Mouse (Mus musculus) right cerebral cortex, adult 2 months (tissue): Measurements from ENCODE around the gene Vmp1.

ENCODE experiments used
- DNase-seq, 2 experiments: peaks; one replicate each; pipeline ENCODE4 v3.0.0; 2021 to 2022; ENCODE audit warnings: low spot score in 2 of 2

The Vmp1 gene

GRCm38 (mm10) chr11:86602116-86602515 lies 81.5 kb downstream of the Vmp1 start:
- DNase-seq, result no peak

- DNase-seq, result no peak
Measured at GRCm38 (mm10) chr11:86600209-86600557, 83.5 kb downstream of the Vmp1 start.

GRCm38 (mm10) chr11:86599378-86600208 lies 84.0 kb downstream of the Vmp1 start:
- DNase-seq, result no peak

GRCm38 (mm10) chr11:86598572-86598971 lies 85.1 kb downstream of the Vmp1 start:
- no peak for DNase-seq

GRCm38 (mm10) chr11:86598154-86598553 lies 85.5 kb downstream of the Vmp1 start:
- no peak for DNase-seq

- no peak for DNase-seq
Measured at GRCm38 (mm10) chr11:86596976-86597375, 86.7 kb downstream of the Vmp1 start.

- no peak for DNase-seq
Measured at GRCm38 (mm10) chr11:86596187-86596960, 87.3 kb downstream of the Vmp1 start.

- no peak for DNase-seq
Measured at GRCm38 (mm10) chr11:86595366-86595765, 88.3 kb downstream of the Vmp1 start.

- DNase-seq, result no peak
Measured at GRCm38 (mm10) chr11:86594188-86594876, 89.3 kb downstream of the Vmp1 start.

GRCm38 (mm10) chr11:86593443-86593842 lies 90.2 kb downstream of the Vmp1 start:
- DNase-seq, result no peak

- DNase-seq, result no peak
Measured at GRCm38 (mm10) chr11:86592993-86593392, 90.6 kb downstream of the Vmp1 start.

- no peak for DNase-seq
Measured at GRCm38 (mm10) chr11:86591931-86592616, 91.6 kb downstream of the Vmp1 start.

- DNase-seq, result no peak
Measured at GRCm38 (mm10) chr11:86591301-86591845, 92.3 kb downstream of the Vmp1 start.

GRCm38 (mm10) chr11:86590579-86590978 lies 93.1 kb downstream of the Vmp1 start:
- peak in 1 of 2 experiments; percentile 50 for DNase-seq

- no peak for DNase-seq
Measured at GRCm38 (mm10) chr11:86590066-86590465, 93.6 kb downstream of the Vmp1 start.

GRCm38 (mm10) chr11:86588583-86589298 lies 94.9 kb downstream of the Vmp1 start:
- no peak for DNase-seq

- DNase-seq, result no peak
Measured at GRCm38 (mm10) chr11:86587830-86588229, 95.8 kb downstream of the Vmp1 start.

- no peak for DNase-seq
Measured at GRCm38 (mm10) chr11:86586868-86587792, 96.5 kb downstream of the Vmp1 start.

GRCm38 (mm10) chr11:86586177-86586867 lies 97.3 kb downstream of the Vmp1 start:
- DNase-seq, result no peak
